Mouse (Mus musculus): ENCODE measurements around the gene Ralgps1.
"Not testable (repeated sequence)": the region's sequence is repeated elsewhere in the genome, so short reads cannot be mapped to it uniquely, and the experiment has no call there.

Gene Ralgps1

GRCm38 (mm10) chr2:33233856-33234255 is 137.4 kb downstream of the Ralgps1 start:
- no peak for DNase-seq

- DNase-seq = peak; percentile 77
These were observed 138.3 kb downstream of the Ralgps1 start for GRCm38 (mm10) chr2:33232782-33233570.

GRCm38 (mm10) chr2:33231788-33232187 is 139.5 kb downstream of the Ralgps1 start:
- no peak for DNase-seq

GRCm38 (mm10) chr2:33230701-33231100 is 140.6 kb downstream of the Ralgps1 start:
- no peak for DNase-seq

- DNase-seq = peak; percentile 53
These were observed 142.7 kb downstream of the Ralgps1 start for GRCm38 (mm10) chr2:33228551-33228950.

- no peak for DNase-seq
These were observed 143.2 kb downstream of the Ralgps1 start for GRCm38 (mm10) chr2:33228077-33228476.

- DNase-seq = no peak
These were observed 145.4 kb downstream of the Ralgps1 start for GRCm38 (mm10) chr2:33225921-33226320.

GRCm38 (mm10) chr2:33223656-33224358 is 147.5 kb downstream of the Ralgps1 start:
- DNase-seq = no peak

GRCm38 (mm10) chr2:33222480-33222879 is 148.8 kb downstream of the Ralgps1 start:
- peak; percentile 46 for DNase-seq

- no peak for DNase-seq
These were observed 149.9 kb downstream of the Ralgps1 start for GRCm38 (mm10) chr2:33221339-33221900.

GRCm38 (mm10) chr2:33220674-33221338 is 150.5 kb downstream of the Ralgps1 start:
- DNase-seq = peak; percentile 63

GRCm38 (mm10) chr2:33220246-33220645 is 151.0 kb downstream of the Ralgps1 start:
- no peak for DNase-seq

- no peak for DNase-seq
These were observed 151.6 kb downstream of the Ralgps1 start for GRCm38 (mm10) chr2:33219637-33220036.

- no peak for DNase-seq
These were observed 152.2 kb downstream of the Ralgps1 start for GRCm38 (mm10) chr2:33218903-33219625.

GRCm38 (mm10) chr2:33217425-33217794 is 153.9 kb downstream of the Ralgps1 start:
- no peak for DNase-seq

GRCm38 (mm10) chr2:33216645-33217424 is 154.5 kb downstream of the Ralgps1 start:
- DNase-seq = no peak

GRCm38 (mm10) chr2:33215700-33216509 is 155.4 kb downstream of the Ralgps1 start, which contains the start of gene Angptl2:
Angptl2 (plus strand) TSS chr2:33216069.
- peak; percentile 90 for DNase-seq

- peak; percentile 33 for DNase-seq
These were observed 156.0 kb downstream of the Ralgps1 start for GRCm38 (mm10) chr2:33215177-33215699.

GRCm38 (mm10) chr2:33211263-33211662 is 160.0 kb downstream of the Ralgps1 start:
- DNase-seq = not testable (repeated sequence)

- peak; percentile 82 for DNase-seq
These were observed 160.4 kb downstream of the Ralgps1 start for GRCm38 (mm10) chr2:33210841-33211240.

Data from kidney, adult 11 months (tissue).